Mouse (Mus musculus): Measurements from ENCODE around the gene Gpr12. TPM values are rescaled to one million over a fixed set of nuclear protein-coding genes. Genes with fewer than 3 reads are reported as not detected.

Gpr12 gene
- not detected for polyA plus RNA-seq (2017; shearing (Covaris generic))

DNA sequence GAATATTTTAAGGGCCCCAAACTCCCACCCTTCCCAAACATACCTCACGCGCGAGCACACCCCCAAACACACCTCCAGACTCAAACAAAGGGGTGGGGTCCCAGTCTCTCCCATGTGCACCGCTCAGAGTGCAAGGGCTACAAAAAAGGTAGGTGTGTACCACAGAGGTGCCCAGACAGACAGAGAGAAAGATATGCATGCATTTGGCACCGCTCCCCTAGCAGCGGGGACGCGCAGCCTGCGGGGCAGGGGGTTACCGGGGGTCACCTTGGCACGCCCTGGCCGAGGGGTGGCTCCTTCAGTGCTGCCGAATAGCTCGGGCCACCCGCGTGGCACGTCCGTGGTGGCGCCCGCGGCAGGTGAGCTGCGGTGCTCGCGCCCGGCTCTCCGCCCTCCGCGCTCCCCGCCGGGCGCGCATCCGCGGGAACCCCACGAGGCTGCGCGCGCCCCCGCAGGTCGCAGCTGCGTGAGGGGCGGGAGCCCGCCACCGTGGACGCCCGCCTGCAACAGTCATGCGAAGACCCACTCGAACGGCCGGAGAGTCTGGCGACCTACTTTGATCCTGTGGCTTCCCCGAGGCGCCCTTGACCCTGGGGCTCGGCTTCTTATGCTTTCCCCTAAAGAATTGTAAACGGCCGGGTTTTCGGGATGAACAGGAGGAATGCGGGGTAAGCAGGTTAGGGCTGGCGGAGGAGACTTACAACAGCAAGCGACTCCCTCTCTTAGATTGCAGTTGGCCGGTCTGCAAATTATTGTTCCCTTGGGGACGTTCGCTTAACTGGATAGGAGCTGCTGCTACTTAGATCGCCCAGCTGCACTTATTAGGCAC, at the start of gene Gpr12:
Gene Gpr12 (minus strand): TSS at position 762 of the 829 bp plus-strand sequence.

DNA sequence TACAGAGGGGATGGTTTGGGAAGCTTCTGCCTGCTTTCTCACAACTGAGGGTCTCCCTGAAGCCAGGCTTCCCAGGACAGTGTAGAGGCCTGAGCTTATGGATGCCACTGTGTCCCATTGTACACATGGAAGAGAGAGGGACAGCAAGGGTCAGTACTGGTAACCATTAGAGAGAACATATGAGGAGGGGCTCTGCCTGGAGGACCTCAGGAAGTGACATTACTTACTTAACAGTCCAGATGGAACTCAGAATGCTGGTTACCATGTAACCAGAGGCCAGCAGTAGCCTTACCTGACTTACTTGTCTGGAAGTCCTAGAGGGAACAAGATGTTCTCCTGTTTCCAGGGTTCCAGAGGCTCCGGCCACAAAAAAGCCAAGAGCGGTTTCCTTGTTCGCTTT, 29.2 kb downstream of the Gpr12 start, which contains the start of gene Gm3415:
Gene Gm3415 (plus strand): TSS at position 301 of the 400 bp plus-strand sequence.

GRCm38 (mm10) chr5:146537347-146537746, 47.7 kb downstream of the Gpr12 start, which contains the start of gene Gm3409:
Gm3409 (plus strand) TSS chr5:146537647.

Other genes with a start within 250 kb of the Gpr12 start
- not detected for gene Wasf3, start 200.3 kb downstream of the Gpr12 start, polyA plus RNA-seq (2017; shearing (Covaris generic))
- gene Gm6408, start 103.3 kb downstream of the Gpr12 start, polyA plus RNA-seq (2017; shearing (Covaris generic)) = not detected
- gene Gm6370, start 93.9 kb downstream of the Gpr12 start, polyA plus RNA-seq (2017; shearing (Covaris generic)) = not detected
- gene 4930449I24Rik, start 82.8 kb downstream of the Gpr12 start, polyA plus RNA-seq (2017; shearing (Covaris generic)) = not detected
- not detected for gene Gm3402, start 71.1 kb downstream of the Gpr12 start, polyA plus RNA-seq (2017; shearing (Covaris generic))
- gene Gm3404, start 59.4 kb downstream of the Gpr12 start, polyA plus RNA-seq (2017; shearing (Covaris generic)) = not detected
- gene Gm3409, start 47.6 kb downstream of the Gpr12 start, polyA plus RNA-seq (2017; shearing (Covaris generic)) = not detected
- not detected for gene Gm3415, start 29.1 kb downstream of the Gpr12 start, polyA plus RNA-seq (2017; shearing (Covaris generic))
- 3.8 TPM for gene Usp12, start 209.8 kb upstream of the Gpr12 start, polyA plus RNA-seq (2017; shearing (Covaris generic))
- 541 TPM for gene Rpl21, start 247.7 kb upstream of the Gpr12 start, polyA plus RNA-seq (2017; shearing (Covaris generic))